Mouse (Mus musculus): ENCODE measurements at regions not wholly inside any gene's neighbourhood (a gene's known extent, or its start where the extent isn't known, plus 50 kb on each side); places are given as distances from the start of the nearest gene placed in this dataset.

DNA sequence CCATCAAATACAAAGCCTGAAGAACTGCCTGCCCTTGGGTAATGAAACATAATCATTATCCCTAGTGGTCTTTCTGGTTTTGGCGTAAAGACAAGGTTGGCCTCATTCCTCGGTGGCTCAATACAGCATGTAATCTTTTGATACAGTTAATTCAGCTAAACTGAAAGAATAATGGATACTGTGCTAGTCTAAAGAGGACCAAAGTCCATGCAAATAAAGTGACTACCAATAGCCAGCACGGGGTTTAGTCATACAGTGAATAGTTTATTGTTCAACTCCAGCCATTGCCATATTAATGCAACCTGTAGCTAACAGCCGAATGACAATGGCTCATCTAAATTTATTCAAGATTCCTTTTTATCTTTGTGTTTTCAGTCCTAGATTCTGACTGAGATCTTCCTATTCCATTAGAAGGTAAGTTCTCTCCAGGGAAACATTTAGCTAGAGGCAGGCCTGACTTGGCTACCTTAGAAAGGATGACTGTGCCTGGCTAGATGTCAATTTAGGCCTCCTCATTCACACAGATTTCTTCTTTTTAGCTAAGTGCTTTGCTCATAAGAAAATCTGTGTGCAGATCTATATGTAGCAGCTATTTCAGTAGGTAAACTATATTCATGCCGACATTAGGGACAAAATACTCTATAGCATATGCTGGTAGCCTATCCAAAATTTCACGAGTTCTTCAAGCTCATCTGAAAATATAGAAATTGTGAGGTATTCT lies 74.4 kb downstream of the Arrdc3 start:
- Histone ChIP-seq H3K4me2 (replicated peaks; ENCODE audit: low read depth, low read length) (no peak overlapping the region), H3K27me3 (ENCODE audit: control insufficient read depth, insufficient read depth, low read length) (no peaks in the 10 kb centered on the region), H3K9me3 (ENCODE audit: control insufficient read depth, low read length) (no peaks in the 10 kb centered on the region), H3K4me3 (ENCODE audit: low read length) (no peak overlapping the region), H3K36me3 (ENCODE audit: control insufficient read depth, insufficient read depth, low read length) (no peaks in the 10 kb centered on the region), H3K4me1 (ENCODE audit: control insufficient read depth, insufficient read depth, low read length) (no peaks in the 10 kb centered on the region), H3K27ac (ENCODE audit: low read depth, low read length) (no peak overlapping the region), H3K9ac (ENCODE audit: low read depth, low read length) (no peak overlapping the region)
- ATAC-seq (ENCODE audit: low FRiP score, low TSS enrichment): no peak
- 88% methylated on average over 6 of the region's 6 CpGs for WGBS

DNA sequence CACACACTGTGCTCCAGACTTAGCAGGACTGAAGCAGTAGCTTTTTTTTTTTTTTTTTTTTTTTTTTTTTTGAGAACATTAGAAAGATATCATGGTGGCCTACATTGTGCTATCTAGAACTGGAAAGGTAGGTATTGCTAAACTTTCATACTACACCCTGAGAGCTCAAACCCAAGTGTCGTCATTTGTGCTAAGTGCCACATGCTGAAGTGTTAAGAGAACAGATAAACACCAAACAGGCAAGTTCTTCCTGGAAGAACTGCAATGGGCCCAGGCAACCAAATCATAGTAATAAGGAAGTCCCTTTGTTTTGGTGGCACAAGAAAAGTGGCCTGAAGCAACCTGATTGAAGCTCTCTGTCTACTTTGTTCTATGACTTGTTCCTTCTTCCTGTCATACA lies 76.6 kb downstream of the Arrdc3 start:
- Histone ChIP-seq H3K27me3 (ENCODE audit: control insufficient read depth, insufficient read depth, low read length) (no peaks in the 10 kb centered on the region), H3K4me1 (ENCODE audit: control insufficient read depth, insufficient read depth, low read length) (no peaks in the 10 kb centered on the region), H3K27ac (ENCODE audit: low read depth, low read length) (no peak overlapping the region), H3K36me3 (ENCODE audit: control insufficient read depth, insufficient read depth, low read length) (no peaks in the 10 kb centered on the region), H3K9me3 (ENCODE audit: control insufficient read depth, low read length) (no peaks in the 10 kb centered on the region), H3K4me3 (ENCODE audit: low read length) (no peak overlapping the region), H3K9ac (ENCODE audit: low read depth, low read length) (no peak overlapping the region), H3K4me2 (replicated peaks; ENCODE audit: low read depth, low read length) (no peak overlapping the region)
- 97% methylated on average over 1 of the region's 1 CpGs for WGBS
- no peak for ATAC-seq (ENCODE audit: low FRiP score, low TSS enrichment)

DNA sequence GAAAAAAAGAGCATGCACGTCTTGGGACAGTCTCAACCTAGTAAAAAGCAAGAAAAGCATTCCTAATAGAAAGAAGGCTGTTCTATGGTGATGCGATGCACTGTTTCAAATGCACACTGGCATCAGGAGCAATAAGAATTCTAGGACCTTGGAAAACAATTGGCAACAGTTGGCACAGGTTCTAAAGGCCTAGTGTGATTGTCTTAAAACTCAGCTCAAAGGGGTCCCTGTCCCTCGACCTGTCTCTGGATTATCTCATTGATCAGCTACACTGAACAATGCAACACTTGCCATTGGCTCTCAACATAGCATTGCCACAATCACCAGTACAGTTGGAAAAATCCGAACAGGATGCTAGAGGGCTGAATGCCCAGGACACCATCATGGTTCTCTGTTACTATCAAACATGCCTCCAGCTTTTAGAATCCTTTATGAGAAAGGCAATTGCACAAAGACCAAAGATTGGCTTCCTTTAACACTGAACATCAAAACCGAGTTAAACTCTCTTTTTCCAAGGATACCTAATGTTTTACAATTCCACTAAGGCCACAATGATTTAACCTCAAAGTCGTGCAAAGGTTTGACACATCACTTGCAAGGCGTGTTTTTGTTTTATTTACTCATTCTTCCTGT lies 78.9 kb downstream of the Arrdc3 start:
- 48% methylated on average over 7 of the region's 7 CpGs for WGBS
- no peak for ATAC-seq (ENCODE audit: low FRiP score, low TSS enrichment)
- Histone ChIP-seq H3K27ac (ENCODE audit: low read depth, low read length) (no peak overlapping the region), H3K9me3 (ENCODE audit: control insufficient read depth, low read length) (no peaks in the 10 kb centered on the region), H3K9ac (ENCODE audit: low read depth, low read length) (no peak overlapping the region), H3K4me2 (replicated peaks; ENCODE audit: low read depth, low read length) (peak overlapping the region; percentile 66), H3K4me1 (ENCODE audit: control insufficient read depth, insufficient read depth, low read length) (no peaks in the 10 kb centered on the region), H3K36me3 (ENCODE audit: control insufficient read depth, insufficient read depth, low read length) (no peaks in the 10 kb centered on the region), H3K4me3 (ENCODE audit: low read length) (peak overlapping the region; percentile 43; the same call in 1 of the 2 replicates), H3K27me3 (ENCODE audit: control insufficient read depth, insufficient read depth, low read length) (no peaks in the 10 kb centered on the region)

DNA sequence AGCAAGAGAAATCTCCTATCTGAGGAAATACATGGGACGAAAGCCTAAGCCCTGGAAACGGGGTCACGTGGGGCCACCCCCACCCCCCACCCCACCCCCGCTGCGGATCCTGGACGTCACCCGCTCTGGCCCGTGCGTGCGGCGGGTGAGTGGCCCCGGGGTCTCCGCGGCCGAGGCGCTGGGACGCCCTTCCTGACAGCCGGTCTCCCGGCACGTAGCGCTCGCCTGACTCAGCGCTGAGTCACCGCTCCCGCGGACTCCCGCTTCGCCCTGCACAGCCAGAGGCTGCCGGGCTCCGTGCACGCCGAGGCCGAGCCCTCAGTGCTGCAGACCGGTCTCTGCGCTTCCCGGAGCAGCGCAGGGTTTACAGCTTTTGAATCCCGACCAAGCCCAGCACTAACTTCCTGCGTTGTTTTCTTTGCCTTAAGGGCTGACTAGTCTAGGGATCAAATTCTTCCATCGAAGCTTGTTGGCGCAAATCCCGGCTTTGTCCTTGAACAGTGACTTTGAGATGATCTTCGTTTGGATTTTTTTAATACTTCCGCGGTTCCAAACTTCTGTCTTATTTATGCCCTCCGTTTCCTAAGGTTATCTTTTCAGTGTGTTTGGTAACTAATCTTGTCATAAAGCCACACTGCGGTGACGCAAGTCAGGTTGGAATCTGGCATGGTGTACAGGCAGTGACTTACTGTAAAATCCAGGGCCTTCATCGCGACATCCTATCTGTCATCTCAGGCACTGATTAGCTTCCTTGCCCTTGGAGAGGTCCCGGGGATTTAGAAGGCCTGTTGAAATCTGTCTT lies 79.8 kb downstream of the Arrdc3 start:
- no peaks in the 10 kb centered on the region for H3K36me3 ChIP-seq (ENCODE audit: control insufficient read depth, insufficient read depth, low read length)
- ATAC-seq (ENCODE audit: low FRiP score, low TSS enrichment): peak; percentile 99
- H3K4me2 ChIP-seq (replicated peaks; ENCODE audit: low read depth, low read length): peak overlapping the region; percentile 66
- H3K27ac ChIP-seq (ENCODE audit: low read depth, low read length): peak overlapping the region; percentile 86
- no peaks in the 10 kb centered on the region for H3K27me3 ChIP-seq (ENCODE audit: control insufficient read depth, insufficient read depth, low read length)
- no peaks in the 10 kb centered on the region for H3K4me1 ChIP-seq (ENCODE audit: control insufficient read depth, insufficient read depth, low read length)
- 3% methylated on average over 48 of the region's 51 CpGs for WGBS
- peak overlapping the region; percentile 43 for H3K4me3 ChIP-seq (ENCODE audit: low read length)
- no peaks in the 10 kb centered on the region for H3K9me3 ChIP-seq (ENCODE audit: control insufficient read depth, low read length)
- peak overlapping the region; percentile 52 for H3K9ac ChIP-seq (ENCODE audit: low read depth, low read length)

DNA sequence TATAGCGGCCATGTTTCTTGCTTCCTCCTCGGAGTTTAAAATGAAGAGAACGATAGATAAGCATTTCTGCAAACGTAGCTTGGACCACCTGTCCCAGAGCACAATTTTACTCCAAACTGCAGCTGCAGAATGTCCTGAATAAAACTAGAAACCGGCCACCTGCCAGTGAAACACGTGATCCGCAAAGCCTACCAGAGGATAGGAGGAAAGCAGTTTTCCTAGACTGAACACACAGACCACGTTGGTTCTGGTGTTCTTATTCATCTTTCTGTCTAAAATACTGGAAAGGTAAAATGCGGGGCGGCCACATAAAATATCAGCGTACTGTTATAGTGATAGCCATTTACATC lies 80.4 kb downstream of the Arrdc3 start:
- H3K4me3 ChIP-seq (ENCODE audit: low read length): no peak overlapping the region; the same call in 1 of the 2 replicates
- no peak for ATAC-seq (ENCODE audit: low FRiP score, low TSS enrichment)
- no peaks in the 10 kb centered on the region for H3K9me3 ChIP-seq (ENCODE audit: control insufficient read depth, low read length)
- H3K4me1 ChIP-seq (ENCODE audit: control insufficient read depth, insufficient read depth, low read length): no peaks in the 10 kb centered on the region
- 69% methylated on average over 11 of the region's 11 CpGs for WGBS
- no peaks in the 10 kb centered on the region for H3K27me3 ChIP-seq (ENCODE audit: control insufficient read depth, insufficient read depth, low read length)
- H3K36me3 ChIP-seq (ENCODE audit: control insufficient read depth, insufficient read depth, low read length): no peaks in the 10 kb centered on the region
- H3K27ac ChIP-seq (ENCODE audit: low read depth, low read length): no peak overlapping the region
- peak overlapping the region; percentile 66 for H3K4me2 ChIP-seq (replicated peaks; ENCODE audit: low read depth, low read length)
- peak overlapping the region; percentile 52; the same call in 1 of the 2 replicates for H3K9ac ChIP-seq (ENCODE audit: low read depth, low read length)

DNA sequence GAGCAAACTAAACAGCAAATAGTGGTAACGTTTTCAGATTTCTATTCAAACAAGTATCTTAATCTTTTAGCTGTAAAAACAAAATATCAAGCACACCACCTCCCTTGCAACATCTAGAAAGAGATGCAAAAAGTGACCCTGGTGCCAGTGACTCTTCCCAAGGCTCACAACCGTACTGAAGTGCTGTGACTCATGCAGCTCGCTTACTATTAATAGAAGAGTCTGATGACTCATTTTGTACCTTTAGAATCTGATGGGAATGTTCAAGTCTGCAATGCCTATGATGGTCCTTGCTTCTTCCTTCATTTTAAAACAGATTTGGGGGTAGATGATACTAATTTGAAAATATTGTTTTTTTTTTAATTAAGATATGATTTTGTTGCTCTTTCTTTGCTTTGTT lies 88.5 kb downstream of the Arrdc3 start:
- no peak overlapping the region for H3K4me3 ChIP-seq (ENCODE audit: low read length)
- ATAC-seq (ENCODE audit: low FRiP score, low TSS enrichment): no peak
- no peak overlapping the region for H3K27ac ChIP-seq (ENCODE audit: low read depth, low read length)
- H3K9ac ChIP-seq (ENCODE audit: low read depth, low read length): no peak overlapping the region
- no peaks in the 10 kb centered on the region for H3K27me3 ChIP-seq (ENCODE audit: control insufficient read depth, insufficient read depth, low read length)
- WGBS: 77% methylated on average over 3 of the region's 3 CpGs
- no peaks in the 10 kb centered on the region for H3K36me3 ChIP-seq (ENCODE audit: control insufficient read depth, insufficient read depth, low read length)
- no peaks in the 10 kb centered on the region for H3K9me3 ChIP-seq (ENCODE audit: control insufficient read depth, low read length)
- H3K4me2 ChIP-seq (replicated peaks; ENCODE audit: low read depth, low read length): no peak overlapping the region
- no peaks in the 10 kb centered on the region for H3K4me1 ChIP-seq (ENCODE audit: control insufficient read depth, insufficient read depth, low read length)

DNA sequence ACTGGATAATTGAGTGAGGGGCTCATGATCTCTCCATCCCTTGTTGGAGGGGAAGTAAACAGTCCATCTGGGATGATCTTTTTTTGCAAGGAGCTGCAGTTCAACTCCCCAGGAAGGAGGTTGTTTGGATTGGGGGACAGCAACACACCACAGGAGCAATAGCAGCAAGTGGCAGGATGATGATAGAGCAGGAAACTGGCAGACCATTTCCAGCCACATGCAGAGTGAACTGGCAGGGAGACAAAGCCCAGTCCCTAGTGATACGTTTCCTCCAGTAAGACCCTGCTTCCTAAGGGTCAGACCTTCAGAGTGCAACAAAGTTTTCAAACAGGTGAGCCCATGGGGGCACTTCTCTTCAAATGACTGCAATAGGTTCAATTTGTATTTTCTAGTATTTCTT lies 91.2 kb downstream of the Arrdc3 start:
- ATAC-seq (ENCODE audit: low FRiP score, low TSS enrichment): no peak
- Histone ChIP-seq H3K4me3 (ENCODE audit: low read length) (no peak overlapping the region), H3K27ac (ENCODE audit: low read depth, low read length) (no peak overlapping the region), H3K9me3 (ENCODE audit: control insufficient read depth, low read length) (no peaks in the 10 kb centered on the region), H3K4me2 (replicated peaks; ENCODE audit: low read depth, low read length) (no peak overlapping the region), H3K4me1 (ENCODE audit: control insufficient read depth, insufficient read depth, low read length) (no peaks in the 10 kb centered on the region), H3K36me3 (ENCODE audit: control insufficient read depth, insufficient read depth, low read length) (no peaks in the 10 kb centered on the region), H3K27me3 (ENCODE audit: control insufficient read depth, insufficient read depth, low read length) (no peaks in the 10 kb centered on the region), H3K9ac (ENCODE audit: low read depth, low read length) (no peak overlapping the region)
- 42% methylated on average over 1 of the region's 1 CpGs for WGBS

DNA sequence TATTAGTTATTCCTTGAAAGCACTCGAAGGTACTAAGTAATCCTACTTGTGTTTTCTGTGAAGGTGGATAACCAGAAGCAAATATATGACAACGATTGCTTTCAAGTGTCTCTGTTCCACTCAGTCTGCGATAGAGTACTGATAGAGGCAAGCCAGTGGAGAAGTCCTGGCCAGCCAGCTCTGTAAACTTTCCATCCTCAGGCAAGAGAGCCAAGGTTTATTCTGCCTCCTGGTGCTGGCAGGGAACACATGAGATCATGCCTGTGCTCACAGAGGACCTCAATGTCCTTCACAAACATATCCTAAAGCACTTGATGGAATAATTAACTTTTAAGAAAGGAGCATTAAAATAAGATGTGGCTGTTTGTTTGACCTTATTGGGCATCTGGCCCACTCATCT lies 94.1 kb downstream of the Arrdc3 start:
- H3K27ac ChIP-seq (ENCODE audit: low read depth, low read length): no peak overlapping the region
- H3K4me1 ChIP-seq (ENCODE audit: control insufficient read depth, insufficient read depth, low read length): no peaks in the 10 kb centered on the region
- no peaks in the 10 kb centered on the region for H3K9me3 ChIP-seq (ENCODE audit: control insufficient read depth, low read length)
- ATAC-seq (ENCODE audit: low FRiP score, low TSS enrichment): no peak
- H3K4me2 ChIP-seq (replicated peaks; ENCODE audit: low read depth, low read length): no peak overlapping the region
- H3K9ac ChIP-seq (ENCODE audit: low read depth, low read length): no peak overlapping the region
- 83% methylated on average over 3 of the region's 3 CpGs for WGBS
- H3K27me3 ChIP-seq (ENCODE audit: control insufficient read depth, insufficient read depth, low read length): no peaks in the 10 kb centered on the region
- no peaks in the 10 kb centered on the region for H3K36me3 ChIP-seq (ENCODE audit: control insufficient read depth, insufficient read depth, low read length)
- H3K4me3 ChIP-seq (ENCODE audit: low read length): no peak overlapping the region

DNA sequence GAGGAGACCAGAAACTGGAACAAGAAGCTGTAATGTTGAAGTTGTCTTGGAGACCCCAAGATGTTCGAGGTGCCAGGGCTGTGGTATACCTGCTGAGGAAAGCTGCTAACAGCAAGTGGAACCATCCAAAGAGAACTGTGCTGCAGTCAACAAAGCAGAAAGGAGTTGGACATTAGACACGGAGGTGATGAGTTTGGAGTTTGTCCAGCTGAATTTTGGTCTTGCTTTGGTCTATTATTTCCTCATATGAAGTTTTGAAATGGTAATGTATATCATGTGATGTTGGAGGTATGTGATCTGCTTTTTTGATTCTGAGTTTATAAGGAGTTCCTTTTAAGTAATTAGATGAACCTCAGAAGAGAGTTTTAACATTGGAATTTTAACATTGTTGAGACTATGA lies 98.0 kb downstream of the Arrdc3 start:
- no peak for ATAC-seq (ENCODE audit: low FRiP score, low TSS enrichment)
- H3K27me3 ChIP-seq (ENCODE audit: control insufficient read depth, insufficient read depth, low read length): no peaks in the 10 kb centered on the region
- H3K27ac ChIP-seq (ENCODE audit: low read depth, low read length): no peak overlapping the region
- H3K4me3 ChIP-seq (ENCODE audit: low read length): no peak overlapping the region
- H3K4me2 ChIP-seq (replicated peaks; ENCODE audit: low read depth, low read length): no peak overlapping the region
- H3K4me1 ChIP-seq (ENCODE audit: control insufficient read depth, insufficient read depth, low read length): no peaks in the 10 kb centered on the region
- WGBS: 79% methylated on average over 2 of the region's 2 CpGs
- no peak overlapping the region for H3K9ac ChIP-seq (ENCODE audit: low read depth, low read length)
- H3K9me3 ChIP-seq (ENCODE audit: control insufficient read depth, low read length): no peaks in the 10 kb centered on the region
- no peaks in the 10 kb centered on the region for H3K36me3 ChIP-seq (ENCODE audit: control insufficient read depth, insufficient read depth, low read length)
